Mouse (Mus musculus) cortical plate, adult 2 months (tissue): ENCODE measurements around the gene Slc3a1.

Experiments
- CTCF ChIP-seq: fragments of 200-500 bp; IDR thresholded peaks from 2 replicates; pipeline ENCODE4 v1.5.1; 2011; ENCODE audit warnings: mild to moderate bottlenecking, control low read depth, low read length; ENCODE audit not compliant: insufficient read depth; ENCODE audit errors: extremely low read depth
- POLR2A ChIP-seq: fragments of 200-500 bp; IDR thresholded peaks from 2 replicates; pipeline ENCODE4 v1.6.1; 2011; ENCODE audit warnings: mild to moderate bottlenecking, low read length, control low read depth; ENCODE audit not compliant: insufficient read depth; ENCODE audit errors: extremely low read depth

DNA sequence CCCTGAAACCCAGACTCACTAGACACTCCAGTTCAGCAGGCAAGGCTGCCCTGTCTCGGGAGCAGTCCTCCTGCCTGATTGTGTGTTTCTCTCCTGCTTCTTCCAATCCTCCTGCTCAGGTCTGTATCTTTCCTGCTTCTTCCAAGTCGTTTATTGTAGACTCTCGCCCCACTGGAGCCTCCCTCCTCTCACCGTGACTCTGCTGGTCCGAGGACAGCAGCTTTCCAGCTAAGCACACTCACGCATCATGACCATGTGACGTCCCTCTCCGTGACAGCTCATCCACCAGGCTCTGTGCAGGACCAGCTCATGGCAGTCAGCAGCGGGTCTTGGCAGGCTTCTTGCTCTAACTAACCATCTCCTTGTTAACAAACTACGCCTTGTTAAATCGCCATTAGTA, 5.9 kb downstream of the Slc3a1 start:
- TF ChIP-seq CTCF = no peak
- no peak; the same call in 1 of the 2 replicates for TF ChIP-seq POLR2A
